Mouse (Mus musculus): ENCODE results near the gene Lrrn1. TPM values are rescaled to one million over a fixed set of nuclear protein-coding genes. Genes with fewer than 3 reads are reported as not detected.

Gene Lrrn1
- polyA plus RNA-seq (2015; fragmentation: Nextera tagmentation; extraction: Ambion mirVana), result 1.2 and 1.7 TPM in 2 replicates

GRCm38 (mm10) chr6:107528877-107529864, at the start of gene Lrrn1:
TSS of gene Lrrn1 (plus strand) at chr6:107529768.

All from urinary bladder, postnatal 0 days (tissue).